ENCODE assay signal across 7 mouse cellular contexts in genomic region chr1:74390924-74391748, GRCm38 (mm10). TPM values are rescaled to one million over a fixed set of nuclear protein-coding genes. Genes with fewer than 3 reads are reported as not detected.
DNase-seq lines count a peak whose midpoint lies in the region; ATAC-seq and TF ChIP-seq lines count a peak whose summit lies in the region.

Gene Ctdsp1 (plus strand): TSS chr1:74391509.

- peak; percentile 99 for DNase-seq in adrenal gland, postnatal 36 days
- peak; percentile 97 to 99 for DNase-seq in heart, adult 2 months
- peak; percentile 97 to 98 for DNase-seq in kidney, adult 8-10 months
- peak; percentile 89 to 95 for DNase-seq in spleen, postnatal 10 days (ENCODE audit: low spot score in 2 of 2)

- peak within 1 kb of the TSS; percentile 99 for H3K9ac ChIP-seq in embryonic facial prominence, embryonic 13.5 days
- peak within 1 kb of the TSS; percentile 92 for H3K9ac ChIP-seq in heart, adult 2 months (ENCODE audit: low read depth, low read length)
- peak within 1 kb of the TSS; percentile 99 for H3K9ac ChIP-seq in limb, embryonic 13.5 days
- peak within 1 kb of the TSS; percentile 71 for H3K9ac ChIP-seq in midbrain, embryonic 16.5 days (ENCODE audit: low read depth, low read length)

- no peaks in the 10 kb centered on the region for H3K9me3 ChIP-seq in embryonic facial prominence, embryonic 13.5 days
- no peaks in the 10 kb centered on the region for H3K9me3 ChIP-seq in limb, embryonic 13.5 days
- no peaks in the 10 kb centered on the region for H3K9me3 ChIP-seq in midbrain, embryonic 16.5 days (replicated peaks; ENCODE audit: control insufficient read depth, low read length, poor library complexity, severe bottlenecking)

- WGBS in embryonic facial prominence, embryonic 13.5 days, result 2% methylated on average over 51 of the region's 51 CpGs
- 5% methylated on average over 51 of the region's 51 CpGs for WGBS in heart, adult 2 months
- 2% methylated on average over 50 of the region's 51 CpGs for WGBS in limb, embryonic 13.5 days
- 2% methylated on average over 42 of the region's 51 CpGs for WGBS in midbrain, embryonic 16.5 days

- H3K4me1 ChIP-seq in embryonic facial prominence, embryonic 13.5 days, result peaks cover 57% of the 10 kb centered on the region
- H3K4me1 ChIP-seq in heart, adult 2 months (ENCODE audit: control insufficient read depth, insufficient read depth, low read length), result peaks cover 1% of the 10 kb centered on the region; the same call in 1 of the 2 replicates
- peaks cover 62% of the 10 kb centered on the region for H3K4me1 ChIP-seq in limb, embryonic 13.5 days
- peaks cover 13% of the 10 kb centered on the region for H3K4me1 ChIP-seq in midbrain, embryonic 16.5 days (ENCODE audit: control insufficient read depth, insufficient read depth, low read length)

- TF ChIP-seq EP300 in heart, adult 2 months (IDR thresholded peaks at IDR 0.05; ENCODE audit: insufficient read depth, low read depth, low read length), result no peak

- peaks cover 7% of the 10 kb centered on the region; the same call in 1 of the 2 replicates for H3K79me2 ChIP-seq in heart, adult 2 months (replicated peaks; ENCODE audit: control insufficient read depth, insufficient read depth, low read length)

- peak within 1 kb of the TSS; percentile 91 for H3K4me3 ChIP-seq in embryonic facial prominence, embryonic 13.5 days
- H3K4me3 ChIP-seq in heart, adult 2 months, result peak within 1 kb of the TSS; percentile 94
- peak within 1 kb of the TSS; percentile 92 for H3K4me3 ChIP-seq in limb, embryonic 13.5 days
- H3K4me3 ChIP-seq in midbrain, embryonic 16.5 days (ENCODE audit: low read depth, low read length), result peak within 1 kb of the TSS; percentile 69

- peak; percentile 36 for TF ChIP-seq CTCF in heart, adult 2 months (IDR thresholded peaks at IDR 0.05)

- H3K4me2 ChIP-seq in embryonic facial prominence, embryonic 13.5 days, result peak within 1 kb of the TSS; percentile 94
- H3K4me2 ChIP-seq in limb, embryonic 13.5 days (replicated peaks), result peak within 1 kb of the TSS; percentile 97
- H3K4me2 ChIP-seq in midbrain, embryonic 16.5 days (ENCODE audit: low read length), result peak within 1 kb of the TSS; percentile 97

- peak within 1 kb of the TSS; percentile 98 for H3K27ac ChIP-seq in embryonic facial prominence, embryonic 13.5 days
- H3K27ac ChIP-seq in heart, adult 2 months, result peak within 1 kb of the TSS; percentile 99
- H3K27ac ChIP-seq in limb, embryonic 13.5 days, result peak within 1 kb of the TSS; percentile 98
- H3K27ac ChIP-seq in midbrain, embryonic 16.5 days (ENCODE audit: low read length), result peak within 1 kb of the TSS; percentile 77

- peak; percentile 65 for ATAC-seq in embryonic facial prominence, embryonic 13.5 days (ENCODE audit: insufficient number of reproducible peaks, insufficient read depth, low FRiP score, low TSS enrichment, low read depth)
- ATAC-seq in limb, embryonic 13.5 days (ENCODE audit: low FRiP score, low read depth), result peak; percentile 79
- peak; percentile 76 for ATAC-seq in midbrain, embryonic 16.5 days

- peaks cover 23% of the 10 kb centered on the region for H3K36me3 ChIP-seq in embryonic facial prominence, embryonic 13.5 days
- H3K36me3 ChIP-seq in heart, adult 2 months (ENCODE audit: control insufficient read depth, insufficient read depth, low read length), result no peaks in the 10 kb centered on the region
- H3K36me3 ChIP-seq in limb, embryonic 13.5 days, result peaks cover 25% of the 10 kb centered on the region
- no peaks in the 10 kb centered on the region for H3K36me3 ChIP-seq in midbrain, embryonic 16.5 days (ENCODE audit: control insufficient read depth, insufficient read depth, low read length)

- intact Hi-C loops in heart, adult 2 months (cut with DNase I), result loop anchor here (2.0 to 10.0 kb wide), 2 partner anchors 30 to 194 kb away; partner anchors contain the start of genes Bcs1l and Zfp142

- no peaks in the 10 kb centered on the region for H3K27me3 ChIP-seq in embryonic facial prominence, embryonic 13.5 days
- no peaks in the 10 kb centered on the region; the same call in 1 of the 2 replicates for H3K27me3 ChIP-seq in heart, adult 2 months (ENCODE audit: control insufficient read depth, insufficient read depth, low read length)
- H3K27me3 ChIP-seq in limb, embryonic 13.5 days, result no peaks in the 10 kb centered on the region
- peaks cover 10% of the 10 kb centered on the region for H3K27me3 ChIP-seq in midbrain, embryonic 16.5 days (ENCODE audit: control insufficient read depth, insufficient read depth, low read depth, low read length)

- TF ChIP-seq POLR2A in heart, adult 2 months (IDR thresholded peaks at IDR 0.05; ENCODE audit: insufficient read depth, low read depth, low read length), result no peak; the same call in 1 of the 2 replicates

RNA-seq across cellular contexts. Expression of gene Ctdsp1, which starts in this region (rescaled TPM):
- total RNA-seq in adrenal gland, postnatal 36 days (2021), result 100 to 1,000 TPM; 128 to 176 TPM
- polyA plus RNA-seq in embryonic facial prominence, embryonic 13.5 days (2015; fragmentation: Nextera tagmentation; extraction: Ambion mirVana), result 91.0 and 92.3 TPM in 2 replicates
- total RNA-seq in heart, adult 2 months (2021), result 100 to 1,000 TPM; 122 to 137 TPM
- polyA plus RNA-seq in heart, adult 2 months (2012; rRNA removed), result 122 and 127 TPM in 2 replicates
- 87.5 and 90.9 TPM in 2 replicates for polyA plus RNA-seq in limb, embryonic 13.5 days (2015; fragmentation: Nextera tagmentation; extraction: Ambion mirVana)
- polyA plus RNA-seq in midbrain, embryonic 16.5 days (2015; fragmentation: Nextera tagmentation; extraction: Ambion mirVana), result 12.5 and 13.7 TPM in 2 replicates

Comparison
In these comparisons a context has a peak if more than half of its experiments do, and no peak if none do; other contexts are left out.
1. Peak in every context shown above with its lines: DNase-seq, ATAC-seq, H3K4me3 ChIP-seq and H3K27ac ChIP-seq.